Mouse (Mus musculus): ENCODE measurements around the gene Ghitm. TPM values are rescaled to one million over a fixed set of nuclear protein-coding genes. Genes with fewer than 3 reads are reported as not detected.
"Not testable (repeated sequence)": the region's sequence is repeated elsewhere in the genome, so short reads cannot be mapped to it uniquely, and the experiment has no call there.

Gene Ghitm
- polyA plus RNA-seq, 1 experiment = 396 TPM

- Histone ChIP-seq H3K4me2 (ENCODE audit: low read depth) (no peak overlapping the region), H3K36me3 (ENCODE audit: control insufficient read depth, insufficient read depth) (no peaks in the 10 kb centered on the region), H3ac (ENCODE audit: control insufficient read depth, insufficient read length) (no peak overlapping the region), H3K4me3 (no peak overlapping the region), H3K79me2 (ENCODE audit: control insufficient read depth, insufficient read depth) (no peaks in the 10 kb centered on the region), H3K27me3 (ENCODE audit: control insufficient read depth, insufficient read depth, insufficient read length) (no peaks in the 10 kb centered on the region)
- TF ChIP-seq CEBPB (IDR thresholded peaks at IDR 0.05; ENCODE audit: insufficient read depth, poor library complexity, severe bottlenecking) (no peak), POLR2A (IDR thresholded peaks at IDR 0.05; ENCODE audit: insufficient read length, low read depth) (no peak), USF1 (IDR thresholded peaks at IDR 0.05; ENCODE audit: low read depth) (no peak), TCF3 (IDR thresholded peaks at IDR 0.05; ENCODE audit: insufficient read length, low read depth) (no peak), REST (IDR thresholded peaks at IDR 0.05; ENCODE audit: insufficient read depth, insufficient read length) (no peak), POLR2AphosphoS2 (IDR thresholded peaks at IDR 0.05; ENCODE audit: insufficient read length, low read depth) (no peak), E2F4 (IDR thresholded peaks at IDR 0.05; ENCODE audit: insufficient read depth) (no peak), MYOG (IDR thresholded peaks at IDR 0.05; ENCODE audit: control insufficient read depth in 1 of 3, insufficient read depth in 1 of 3, insufficient read length in 2 of 3, low read depth in 2 of 3) (no peak), TCF12 (IDR thresholded peaks at IDR 0.05; ENCODE audit: insufficient read depth, poor library complexity, severe bottlenecking) (no peak), MAX (IDR thresholded peaks at IDR 0.05; ENCODE audit: low read depth) (no peak), SRF (IDR thresholded peaks at IDR 0.05; ENCODE audit: control insufficient read depth, insufficient read length, low read depth) (no peak), MYOD1 (IDR thresholded peaks at IDR 0.05; ENCODE audit: control insufficient read depth in 1 of 3, insufficient read length in 2 of 3, low read depth in 2 of 3) (no peak)
Measured at GRCm38 (mm10) chr14:37164392-37165032, 29.4 kb upstream of the Ghitm start.

DNA sequence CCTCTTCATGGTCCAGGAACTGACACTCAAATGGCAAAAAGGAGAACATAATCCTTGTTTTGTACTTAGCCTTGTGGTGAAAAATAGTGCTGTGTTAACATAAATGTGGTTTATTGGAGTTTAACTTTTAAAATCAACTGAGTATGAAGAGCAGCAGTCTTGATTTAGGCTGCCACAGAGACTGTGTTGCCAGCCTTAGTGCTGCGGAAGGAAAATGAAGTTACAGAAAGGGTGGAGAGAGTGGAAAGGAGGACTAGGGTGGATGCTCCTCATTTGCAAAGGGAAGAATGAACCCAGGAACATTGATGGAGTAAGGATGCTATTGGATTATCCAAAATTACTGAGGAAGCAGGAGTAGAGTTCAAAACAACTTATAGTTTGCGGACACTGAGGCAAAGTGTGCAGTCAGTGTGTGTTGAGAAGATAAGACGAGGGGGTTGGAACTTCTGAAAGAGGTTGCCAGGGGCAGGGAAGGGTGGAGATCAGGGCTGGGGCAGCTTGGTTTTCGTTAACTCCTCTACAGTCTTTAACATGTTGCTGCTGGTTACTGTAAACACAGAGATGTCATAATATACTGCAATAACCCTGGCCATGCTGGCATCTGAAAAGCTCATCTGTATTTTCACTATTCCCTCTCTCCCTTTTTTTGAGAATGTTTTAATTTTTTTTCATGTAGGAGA lies 28.3 kb upstream of the Ghitm start:
- H3K4me3 ChIP-seq = no peak overlapping the region
- TF ChIP-seq POLR2A (IDR thresholded peaks at IDR 0.05; ENCODE audit: insufficient read length, low read depth) = no peak
- TF ChIP-seq E2F4 (IDR thresholded peaks at IDR 0.05; ENCODE audit: insufficient read depth) = no peak
- no peak for TF ChIP-seq USF1 (IDR thresholded peaks at IDR 0.05; ENCODE audit: low read depth)
- no peak for TF ChIP-seq TCF3 (IDR thresholded peaks at IDR 0.05; ENCODE audit: insufficient read length, low read depth)
- H3ac ChIP-seq (ENCODE audit: control insufficient read depth, insufficient read length) = no peak overlapping the region
- no peaks in the 10 kb centered on the region for H3K36me3 ChIP-seq (ENCODE audit: control insufficient read depth, insufficient read depth)
- H3K27me3 ChIP-seq (ENCODE audit: control insufficient read depth, insufficient read depth, insufficient read length) = no peaks in the 10 kb centered on the region
- no peaks in the 10 kb centered on the region for H3K79me2 ChIP-seq (ENCODE audit: control insufficient read depth, insufficient read depth)
- H3K4me2 ChIP-seq (ENCODE audit: low read depth) = no peak overlapping the region

DNA sequence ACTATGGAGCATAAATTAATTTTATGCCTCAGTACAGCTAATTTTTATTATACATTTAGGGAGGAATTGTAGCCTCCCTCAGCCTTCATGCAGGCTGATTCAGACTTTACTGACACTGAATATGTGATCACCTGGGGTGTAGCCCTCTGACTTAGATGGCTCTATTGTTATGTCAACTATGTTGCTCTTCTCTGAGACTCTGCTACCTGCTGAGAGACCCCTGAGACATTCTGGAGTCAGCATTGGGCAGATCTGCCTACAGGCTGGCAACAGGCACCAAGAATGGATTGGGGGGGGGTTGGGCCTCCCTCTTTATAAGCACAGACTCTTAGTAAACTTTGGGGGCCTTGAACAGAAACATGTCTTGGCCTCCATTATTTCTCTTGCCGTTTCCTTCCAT lies 19.3 kb upstream of the Ghitm start:
- Histone ChIP-seq H3K4me2 (ENCODE audit: low read depth) (no peak overlapping the region), H3K4me3 (no peak overlapping the region), H3K27me3 (ENCODE audit: control insufficient read depth, insufficient read depth, insufficient read length) (no peaks in the 10 kb centered on the region), H3K79me2 (ENCODE audit: control insufficient read depth, insufficient read depth) (no peaks in the 10 kb centered on the region), H3ac (ENCODE audit: control insufficient read depth, insufficient read length) (no peak overlapping the region), H3K36me3 (ENCODE audit: control insufficient read depth, insufficient read depth) (no peaks in the 10 kb centered on the region)
- TF ChIP-seq E2F4 (IDR thresholded peaks at IDR 0.05; ENCODE audit: insufficient read depth) (no peak), MYOD1 (IDR thresholded peaks at IDR 0.05; ENCODE audit: control insufficient read depth in 1 of 3, insufficient read length in 2 of 3, low read depth in 2 of 3) (no peak), CEBPB (IDR thresholded peaks at IDR 0.05; ENCODE audit: insufficient read depth, poor library complexity, severe bottlenecking) (no peak), TCF12 (IDR thresholded peaks at IDR 0.05; ENCODE audit: insufficient read depth, poor library complexity, severe bottlenecking) (no peak), SRF (IDR thresholded peaks at IDR 0.05; ENCODE audit: control insufficient read depth, insufficient read length, low read depth) (no peak), REST (IDR thresholded peaks at IDR 0.05; ENCODE audit: insufficient read depth, insufficient read length) (no peak), POLR2AphosphoS2 (IDR thresholded peaks at IDR 0.05; ENCODE audit: insufficient read length, low read depth) (no peak), POLR2A (IDR thresholded peaks at IDR 0.05; ENCODE audit: insufficient read length, low read depth) (no peak), MAX (IDR thresholded peaks at IDR 0.05; ENCODE audit: low read depth) (no peak), TCF3 (IDR thresholded peaks at IDR 0.05; ENCODE audit: insufficient read length, low read depth) (no peak), MYOG (IDR thresholded peaks at IDR 0.05; ENCODE audit: control insufficient read depth in 1 of 3, insufficient read depth in 1 of 3, insufficient read length in 2 of 3, low read depth in 2 of 3) (no peak), USF1 (IDR thresholded peaks at IDR 0.05; ENCODE audit: low read depth) (no peak)

GRCm38 (mm10) chr14:37139051-37139710 lies 4.1 kb upstream of the Ghitm start:
- Histone ChIP-seq H3K27me3 (ENCODE audit: control insufficient read depth, insufficient read depth, insufficient read length) (no peaks in the 10 kb centered on the region), H3K4me3 (no peak overlapping the region), H3K79me2 (ENCODE audit: control insufficient read depth, insufficient read depth) (peaks cover 7% of the 10 kb centered on the region), H3K4me2 (ENCODE audit: low read depth) (no peak overlapping the region), H3ac (ENCODE audit: control insufficient read depth, insufficient read length) (no peak overlapping the region), H3K36me3 (ENCODE audit: control insufficient read depth, insufficient read depth) (no peaks in the 10 kb centered on the region)
- TF ChIP-seq E2F4 (IDR thresholded peaks at IDR 0.05; ENCODE audit: insufficient read depth) = no peak
- TF ChIP-seq TCF12 (IDR thresholded peaks at IDR 0.05; ENCODE audit: insufficient read depth, poor library complexity, severe bottlenecking) = no peak
- TF ChIP-seq TCF3 (IDR thresholded peaks at IDR 0.05; ENCODE audit: insufficient read length, low read depth) = no peak
- TF ChIP-seq CEBPB (IDR thresholded peaks at IDR 0.05; ENCODE audit: insufficient read depth, poor library complexity, severe bottlenecking) = no peak
- no peak for TF ChIP-seq MYOG (IDR thresholded peaks at IDR 0.05; ENCODE audit: control insufficient read depth in 1 of 3, insufficient read depth in 1 of 3, insufficient read length in 2 of 3, low read depth in 2 of 3)
- no peak for TF ChIP-seq MAX (IDR thresholded peaks at IDR 0.05; ENCODE audit: low read depth)
- TF ChIP-seq POLR2AphosphoS2 (IDR thresholded peaks at IDR 0.05; ENCODE audit: insufficient read length, low read depth) = no peak
- no peak for TF ChIP-seq USF1 (IDR thresholded peaks at IDR 0.05; ENCODE audit: low read depth)
- TF ChIP-seq POLR2A (IDR thresholded peaks at IDR 0.05; ENCODE audit: insufficient read length, low read depth) = no peak
- TF ChIP-seq MYOD1 (IDR thresholded peaks at IDR 0.05; ENCODE audit: control insufficient read depth in 1 of 3, insufficient read length in 2 of 3, low read depth in 2 of 3) = no peak
- TF ChIP-seq REST (IDR thresholded peaks at IDR 0.05; ENCODE audit: insufficient read depth, insufficient read length) = no peak
- TF ChIP-seq SRF (IDR thresholded peaks at IDR 0.05; ENCODE audit: control insufficient read depth, insufficient read length, low read depth) = no peak

- not testable (repeated sequence) for H3K4me2 ChIP-seq (ENCODE audit: low read depth); H3ac ChIP-seq (ENCODE audit: control insufficient read depth, insufficient read length); H3K27me3 ChIP-seq (ENCODE audit: control insufficient read depth, insufficient read depth, insufficient read length); H3K36me3 ChIP-seq (ENCODE audit: control insufficient read depth, insufficient read depth); H3K4me3 ChIP-seq
- H3K79me2 ChIP-seq (ENCODE audit: control insufficient read depth, insufficient read depth) = peaks cover 23% of the 10 kb centered on the region
Measured at GRCm38 (mm10) chr14:37137596-37137995, 2.5 kb upstream of the Ghitm start.

All from myocyte (in vitro differentiated cells).